9 mouse cellular contexts compared by ENCODE assay signal in genomic region chr9:121398100-121398760, GRCm38 (mm10).
DNase-seq lines count a peak whose midpoint lies in the region; ATAC-seq lines count a peak whose summit lies in the region.
"Had no signal": no experiment of that assay in that cellular context is flagged by ENCODE, and none has a peak within 500 bp of the region (broad histone marks: within the 10 kb centered on the region; RNA-seq: fewer than 3 reads in every experiment).

No protein-coding gene starts in this region.

- peak; percentile 36 for DNase-seq in urinary bladder, postnatal 14 days (ENCODE audit: low spot score)
- DNase-seq in urinary bladder, postnatal 10 days (ENCODE audit: low spot score): no peak
- no peak for DNase-seq in adrenal gland, postnatal 14 days
- no peak for DNase-seq in B cell, adult 2 months
- DNase-seq: adrenal gland, postnatal 25 days had no signal

- no peaks in the 10 kb centered on the region for H3K27me3 ChIP-seq in heart, embryonic 13.5 days (replicated peaks)
- no peaks in the 10 kb centered on the region for H3K27me3 ChIP-seq in heart, embryonic 12.5 days (replicated peaks)
- no peaks in the 10 kb centered on the region for H3K27me3 ChIP-seq in intestine, embryonic 16.5 days (replicated peaks; ENCODE audit: control insufficient read depth, insufficient read depth, low read length)

- 54% methylated on average over 17 of the region's 17 CpGs for WGBS in heart, embryonic 13.5 days
- WGBS in heart, embryonic 12.5 days: 67% methylated on average over 17 of the region's 17 CpGs
- 56% methylated on average over 17 of the region's 17 CpGs for WGBS in intestine, embryonic 16.5 days

- H3K4me3 ChIP-seq in heart, embryonic 13.5 days: no peak overlapping the region
- no peak overlapping the region for H3K4me3 ChIP-seq in heart, embryonic 12.5 days
- no peak overlapping the region for H3K4me3 ChIP-seq in intestine, embryonic 16.5 days (ENCODE audit: low read length)

- H3K36me3 ChIP-seq in heart, embryonic 13.5 days: peaks cover 19% of the 10 kb centered on the region
- peaks cover 15% of the 10 kb centered on the region; the same call in 1 of the 2 replicates for H3K36me3 ChIP-seq in heart, embryonic 12.5 days
- no peaks in the 10 kb centered on the region for H3K36me3 ChIP-seq in intestine, embryonic 16.5 days (ENCODE audit: control insufficient read depth, insufficient read depth, low read length)

- no peak overlapping the region for H3K9ac ChIP-seq in heart, embryonic 13.5 days
- H3K9ac ChIP-seq in heart, embryonic 12.5 days: no peak overlapping the region
- H3K9ac ChIP-seq in intestine, embryonic 16.5 days (ENCODE audit: low read depth, low read length): no peak overlapping the region

- no peak overlapping the region for H3K4me2 ChIP-seq in heart, embryonic 13.5 days
- H3K4me2 ChIP-seq in heart, embryonic 12.5 days: no peak overlapping the region
- no peak overlapping the region for H3K4me2 ChIP-seq in intestine, embryonic 16.5 days (ENCODE audit: low read depth, low read length)

- peaks cover 25% of the 10 kb centered on the region for H3K4me1 ChIP-seq in heart, embryonic 13.5 days
- H3K4me1 ChIP-seq in heart, embryonic 12.5 days (replicated peaks): peaks cover 25% of the 10 kb centered on the region
- H3K4me1 ChIP-seq in intestine, embryonic 16.5 days (ENCODE audit: control insufficient read depth, insufficient read depth, low read length): peaks cover 17% of the 10 kb centered on the region

- H3K27ac ChIP-seq in heart, embryonic 13.5 days (replicated peaks): peak overlapping the region; percentile 3; the same call in 1 of the 2 replicates
- no peak overlapping the region for H3K27ac ChIP-seq in heart, embryonic 12.5 days (ENCODE audit: poor library complexity, severe bottlenecking)
- 0 out of 2 replicates have a peak overlapping the region, but pooled peaks have one; percentile 25 for H3K27ac ChIP-seq in intestine, embryonic 16.5 days (ENCODE audit: low read length)

- no peak for ATAC-seq in heart, embryonic 13.5 days (ENCODE audit: extremely low read depth, insufficient number of reproducible peaks, low FRiP score, low TSS enrichment)
- ATAC-seq in heart, embryonic 12.5 days (ENCODE audit: insufficient number of reproducible peaks, low FRiP score): no peak
- ATAC-seq in intestine, embryonic 16.5 days: peak; percentile 68
- ATAC-seq in erythroid progenitor cell, adult 5-6 weeks (replicated peaks; ENCODE audit: low FRiP score, poor library complexity, severe bottlenecking): no peak

- H3K9me3 ChIP-seq in heart, embryonic 13.5 days: no peaks in the 10 kb centered on the region
- no peaks in the 10 kb centered on the region for H3K9me3 ChIP-seq in heart, embryonic 12.5 days (replicated peaks)
- no peaks in the 10 kb centered on the region for H3K9me3 ChIP-seq in intestine, embryonic 16.5 days (ENCODE audit: control insufficient read depth, low read length)
